In genomic region chr3:97275708-97276107, GRCm38 (mm10) we compare ENCODE assay signal across 23 mouse cellular contexts. TPM values are rescaled to one million over a fixed set of nuclear protein-coding genes. Genes with fewer than 3 reads are reported as not detected.
DNase-seq lines count a peak whose midpoint lies in the region; ATAC-seq and TF ChIP-seq lines count a peak whose summit lies in the region.
"Had no signal": no experiment of that assay in that cellular context is flagged by ENCODE, and none has a peak within 500 bp of the region (broad histone marks: within the 10 kb centered on the region; RNA-seq: fewer than 3 reads in every experiment).

No protein-coding gene starts in this region.

- H3K9me3 ChIP-seq in heart, embryonic 12.5 days (replicated peaks), result no peaks in the 10 kb centered on the region
- H3K9me3 ChIP-seq in kidney, embryonic 16.5 days (ENCODE audit: low read length), result no peaks in the 10 kb centered on the region
- H3K9me3 ChIP-seq in lung, embryonic 14.5 days (ENCODE audit: low read depth, low read length), result no peaks in the 10 kb centered on the region
- H3K9me3 ChIP-seq in hindbrain, embryonic 14.5 days (ENCODE audit: control insufficient read depth, low read length), result no peaks in the 10 kb centered on the region
- H3K9me3 ChIP-seq: forebrain, embryonic 15.5 days; hindbrain, embryonic 10.5 days; limb, embryonic 10.5 days had no signal

- no peak for ATAC-seq in heart, embryonic 12.5 days (ENCODE audit: insufficient number of reproducible peaks, low FRiP score)
- ATAC-seq in kidney, embryonic 16.5 days (ENCODE audit: low FRiP score, low TSS enrichment), result no peak
- no peak for ATAC-seq in lung, embryonic 14.5 days (ENCODE audit: insufficient read depth)
- no peak for ATAC-seq in hindbrain, embryonic 14.5 days (ENCODE audit: low FRiP score)
- ATAC-seq: forebrain, embryonic 15.5 days had no signal

- no peaks in the 10 kb centered on the region for H3K27me3 ChIP-seq in heart, embryonic 12.5 days (replicated peaks)
- no peaks in the 10 kb centered on the region for H3K27me3 ChIP-seq in kidney, embryonic 16.5 days (ENCODE audit: insufficient read depth, low read length)
- H3K27me3 ChIP-seq in lung, embryonic 14.5 days (ENCODE audit: insufficient read depth, low read length), result no peaks in the 10 kb centered on the region
- no peaks in the 10 kb centered on the region for H3K27me3 ChIP-seq in hindbrain, embryonic 14.5 days (ENCODE audit: control insufficient read depth, insufficient read depth, low read length)
- H3K27me3 ChIP-seq: forebrain, embryonic 15.5 days had no signal

- intact Hi-C loops in heart, postnatal 14 days (cut with DNase I), result no loop called here

- TF ChIP-seq CTCF in lung, embryonic 14.5 days (IDR thresholded peaks at IDR 0.05; ENCODE audit: low read depth), result no peak

- WGBS in heart, embryonic 12.5 days, result 65% methylated on average over 5 of the region's 5 CpGs
- WGBS in kidney, embryonic 16.5 days, result 69% methylated on average over 5 of the region's 5 CpGs
- WGBS in lung, embryonic 14.5 days, result 76% methylated on average over 5 of the region's 5 CpGs
- WGBS in hindbrain, embryonic 14.5 days, result 79% methylated on average over 5 of the region's 5 CpGs

- H3K27ac ChIP-seq in heart, embryonic 12.5 days (ENCODE audit: poor library complexity, severe bottlenecking), result peak overlapping the region; percentile 49
- 0 out of 2 replicates have a peak overlapping the region, but pooled peaks have one; percentile 34 for H3K27ac ChIP-seq in kidney, embryonic 16.5 days (ENCODE audit: low read length)
- 0 out of 2 replicates have a peak overlapping the region, but pooled peaks have one; percentile 10 for H3K27ac ChIP-seq in lung, embryonic 14.5 days (ENCODE audit: low read depth)
- H3K27ac ChIP-seq in hindbrain, embryonic 14.5 days, result no peak overlapping the region
- H3K27ac ChIP-seq: forebrain, embryonic 15.5 days; hindbrain, embryonic 10.5 days; left cerebral cortex, adult 2 months; limb, embryonic 10.5 days; liver, embryonic 14.5 days had no signal

- no peak overlapping the region for H3K9ac ChIP-seq in heart, embryonic 12.5 days
- no peak overlapping the region for H3K9ac ChIP-seq in kidney, embryonic 16.5 days (replicated peaks; ENCODE audit: low read length)
- no peak overlapping the region for H3K9ac ChIP-seq in lung, embryonic 14.5 days
- H3K9ac ChIP-seq in hindbrain, embryonic 14.5 days, result no peak overlapping the region
- H3K9ac ChIP-seq: forebrain, embryonic 15.5 days; liver, embryonic 14.5 days had no signal

- H3K4me1 ChIP-seq in heart, embryonic 12.5 days (replicated peaks), result peaks cover 43% of the 10 kb centered on the region
- H3K4me1 ChIP-seq in kidney, embryonic 16.5 days (ENCODE audit: insufficient read depth, low read length), result peaks cover 18% of the 10 kb centered on the region; the same call in 1 of the 2 replicates
- H3K4me1 ChIP-seq in lung, embryonic 14.5 days (ENCODE audit: insufficient read depth), result no peaks in the 10 kb centered on the region
- H3K4me1 ChIP-seq in hindbrain, embryonic 14.5 days (replicated peaks; ENCODE audit: control insufficient read depth, insufficient read depth, low read length), result no peaks in the 10 kb centered on the region
- H3K4me1 ChIP-seq: megakaryocyte, embryonic 14.5 days had no signal

- H3K4me2 ChIP-seq in heart, embryonic 12.5 days, result peak overlapping the region; percentile 27
- H3K4me2 ChIP-seq in kidney, embryonic 16.5 days (replicated peaks; ENCODE audit: low read depth, low read length), result no peak overlapping the region
- H3K4me2 ChIP-seq in lung, embryonic 14.5 days, result no peak overlapping the region
- no peak overlapping the region for H3K4me2 ChIP-seq in hindbrain, embryonic 14.5 days (replicated peaks)
- H3K4me2 ChIP-seq: forebrain, embryonic 15.5 days had no signal

- H3K36me3 ChIP-seq in heart, embryonic 12.5 days, result peaks cover 6% of the 10 kb centered on the region; the same call in 1 of the 2 replicates
- H3K36me3 ChIP-seq in kidney, embryonic 16.5 days (ENCODE audit: insufficient read depth, low read length), result peaks cover 3% of the 10 kb centered on the region
- 0 out of 2 replicates have a peak, but pooled peaks cover 4% of the 10 kb centered on the region for H3K36me3 ChIP-seq in lung, embryonic 14.5 days (ENCODE audit: insufficient read depth)
- H3K36me3 ChIP-seq in hindbrain, embryonic 14.5 days (replicated peaks; ENCODE audit: control insufficient read depth, insufficient read depth), result 0 out of 2 replicates have a peak, but pooled peaks cover 6% of the 10 kb centered on the region

- H3K4me3 ChIP-seq in heart, embryonic 12.5 days, result no peak overlapping the region
- H3K4me3 ChIP-seq in kidney, embryonic 16.5 days (ENCODE audit: low read length), result no peak overlapping the region
- no peak overlapping the region for H3K4me3 ChIP-seq in lung, embryonic 14.5 days (ENCODE audit: low read depth, low read length)
- H3K4me3 ChIP-seq in hindbrain, embryonic 14.5 days (replicated peaks; ENCODE audit: low read length), result no peak overlapping the region
- H3K4me3 ChIP-seq: forebrain, embryonic 15.5 days; hindbrain, embryonic 10.5 days; left cerebral cortex, adult 2 months; limb, embryonic 10.5 days; megakaryocyte, embryonic 14.5 days; myocyte had no signal

- DNase-seq in heart, postnatal 14 days, result no peak
- no peak for DNase-seq in kidney, adult 8-10 months
- no peak for DNase-seq in lung, embryonic 14.5 days
- DNase-seq in lung, postnatal 4 days, result no peak
- DNase-seq in lung, postnatal 36 days, result peak; percentile 36
- no peak for DNase-seq in hindbrain, embryonic 14.5 days (ENCODE audit: low spot score)
- DNase-seq: B cell, adult 2 months; cerebellum, adult 18-20 months; cerebellum, postnatal 25 days; embryo, embryonic 11 days; gastrocnemius, postnatal 14 days; kidney, postnatal 36 days; layer of hippocampus, adult 9-11 months; midbrain, embryonic 14.5 days had no signal

RNA-seq across cellular contexts. Expression of gene Bcl9, which starts 22.0 kb away (rescaled TPM):
- polyA plus RNA-seq in heart, embryonic 12.5 days (2016; fragmentation: Nextera tagmentation; extraction: Ambion mirVana), result 38.6 and 40.7 TPM in 2 replicates
- 10 to 100 TPM; 24.6 to 27.2 TPM for total RNA-seq in heart, postnatal 14 days (2021)
- 60.8 and 68.7 TPM in 2 replicates for polyA plus RNA-seq in kidney, embryonic 16.5 days (2015; fragmentation: Nextera tagmentation; extraction: Ambion mirVana)
- polyA plus RNA-seq in lung, embryonic 14.5 days (2014; fragmentation: Nextera tagmentation; extraction: Ambion mirVana), result 46.1 and 49.7 TPM in 2 replicates
- polyA plus RNA-seq in hindbrain, embryonic 14.5 days (2014; fragmentation: Nextera tagmentation; extraction: Ambion mirVana), result 51.8 and 62.3 TPM in 2 replicates
